22 mouse cellular contexts compared by ENCODE assay signal in genomic region chr3:38692768-38693167, GRCm38 (mm10).
"Had no signal": no experiment of that assay in that cellular context is flagged by ENCODE, and none has a peak within 500 bp of the region (broad histone marks: within the 10 kb centered on the region; RNA-seq: fewer than 3 reads in every experiment).

No protein-coding gene starts in this region.

- H3K9me3 ChIP-seq: heart, embryonic 10.5 days; hindbrain, embryonic 13.5 days; hindbrain, embryonic 15.5 days; kidney, embryonic 15.5 days; liver, embryonic 15.5 days had no signal

- H3K4me1 ChIP-seq: kidney, embryonic 15.5 days; limb, embryonic 12.5 days; liver, embryonic 15.5 days had no signal

- ATAC-seq: hindbrain, postnatal 0 days; intestine, embryonic 16.5 days had no signal

- H3K4me2 ChIP-seq: heart, embryonic 12.5 days; hindbrain, embryonic 13.5 days; hindbrain, embryonic 15.5 days; kidney, embryonic 15.5 days; limb, embryonic 12.5 days; liver, embryonic 15.5 days had no signal

- H3K9ac ChIP-seq: heart, embryonic 12.5 days; hindbrain, embryonic 13.5 days; hindbrain, embryonic 15.5 days; kidney, embryonic 15.5 days; limb, embryonic 12.5 days; liver, embryonic 15.5 days had no signal

- H3K36me3 ChIP-seq: heart, embryonic 10.5 days; heart, embryonic 12.5 days; hindbrain, embryonic 13.5 days; hindbrain, embryonic 15.5 days; kidney, embryonic 15.5 days; limb, embryonic 12.5 days; liver, embryonic 15.5 days had no signal

- H3K4me3 ChIP-seq: heart, embryonic 10.5 days; heart, embryonic 12.5 days; hindbrain, embryonic 13.5 days; hindbrain, embryonic 15.5 days; kidney, embryonic 15.5 days; layer of hippocampus, adult 2 months; left cerebral cortex, adult 2 months; limb, embryonic 12.5 days; liver, embryonic 15.5 days had no signal

- H3K27ac ChIP-seq: heart, embryonic 10.5 days; hindbrain, embryonic 13.5 days; hindbrain, embryonic 15.5 days; hindbrain, postnatal 0 days; kidney, embryonic 15.5 days; layer of hippocampus, adult 2 months; left cerebral cortex, adult 2 months; limb, embryonic 12.5 days; liver, embryonic 15.5 days had no signal

- H3K27me3 ChIP-seq: heart, embryonic 12.5 days; hindbrain, embryonic 13.5 days; hindbrain, embryonic 15.5 days; kidney, embryonic 15.5 days; limb, embryonic 12.5 days; liver, embryonic 15.5 days had no signal

- DNase-seq: gastrocnemius, postnatal 14 days; gastrocnemius, postnatal 36 days; heart, adult 18-20 months; heart, postnatal 14 days; heart, postnatal 36 days; kidney, adult 11 months; kidney, adult 2 months; kidney, adult 9 months; kidney, postnatal 10 days; kidney, postnatal 25 days; kidney, postnatal 4 days had no signal
